Mouse (Mus musculus): ENCODE data around the gene Srrm1.
"Not testable (repeated sequence)": the region's sequence is repeated elsewhere in the genome, so short reads cannot be mapped to it uniquely, and the experiment has no call there.

Gene Srrm1

DNA sequence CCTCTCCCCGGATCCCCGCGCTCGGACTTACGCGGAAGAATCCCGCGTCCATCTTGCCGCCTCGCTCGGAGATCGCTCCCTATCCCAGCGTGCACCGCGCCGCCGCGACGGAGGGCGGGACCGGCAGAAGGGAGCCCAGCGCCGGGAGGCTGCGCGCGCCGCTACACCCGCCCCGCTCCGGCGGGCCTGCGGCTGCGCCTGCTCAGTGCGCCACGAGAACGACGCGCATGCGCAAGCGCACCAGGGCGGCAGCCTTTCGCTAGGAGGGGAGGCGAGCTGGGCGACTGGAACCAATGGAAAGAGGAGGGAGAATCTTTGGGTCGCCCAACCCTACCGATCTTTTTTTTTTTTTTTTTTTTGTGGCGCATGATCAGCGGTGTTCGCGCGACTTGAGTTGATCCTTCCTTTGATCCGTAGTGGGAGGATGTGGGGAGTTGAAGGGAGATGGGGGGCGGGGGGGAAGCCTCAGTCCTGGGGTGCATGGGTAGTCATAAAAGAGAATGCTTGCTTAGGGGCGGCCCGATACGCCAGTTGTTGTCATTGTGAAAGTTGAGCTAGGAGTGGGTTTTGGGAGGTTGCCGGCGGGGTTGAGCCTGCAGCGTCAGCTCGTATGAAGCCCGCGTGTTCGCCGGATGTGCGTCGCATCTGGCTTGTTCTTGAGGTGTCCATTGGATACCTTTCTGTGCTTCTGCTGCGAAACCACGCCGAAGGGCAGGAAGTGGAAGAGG is at the start of gene Srrm1:
Gene Srrm1, minus strand, starts transcription at position 256 of the 728 bp plus-strand sequence.
- peak; percentile 96 for DNase-seq (ENCODE audit: low read depth, low spot score)

DNA sequence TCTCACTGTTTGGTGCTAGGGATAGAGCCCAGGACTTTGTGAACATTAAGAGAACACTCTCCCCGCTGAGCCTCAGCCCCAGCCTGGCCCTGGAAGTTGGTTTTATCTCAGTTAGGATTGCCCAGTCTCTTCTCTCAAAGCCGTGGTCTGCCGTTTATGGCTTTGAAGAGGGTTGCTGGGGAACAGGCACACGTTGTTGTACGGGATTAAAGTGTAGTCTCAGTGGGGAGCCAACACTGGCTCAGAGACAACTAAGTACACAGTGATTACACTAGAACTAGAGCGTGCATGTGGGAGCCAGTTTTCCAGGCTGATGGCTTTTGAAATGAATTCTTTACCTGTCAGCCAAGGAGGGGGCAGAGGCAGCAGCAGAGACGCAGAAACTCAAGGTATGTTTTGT is 48.8 kb upstream of the Srrm1 start:
- DNase-seq (ENCODE audit: low read depth, low spot score) = no peak

- DNase-seq (ENCODE audit: low read depth, low spot score) = no peak
These were observed 44.9 kb upstream of the Srrm1 start, which contains the start of gene Ncmap for GRCm38 (mm10) chr4:135397991-135398390. TSS of gene Ncmap (minus strand) at chr4:135398227.

- DNase-seq (ENCODE audit: low read depth, low spot score) = no peak
These were observed 44.4 kb upstream of the Srrm1 start for GRCm38 (mm10) chr4:135397551-135397950.

- DNase-seq (ENCODE audit: low read depth, low spot score) = no peak
These were observed 43.2 kb upstream of the Srrm1 start for GRCm38 (mm10) chr4:135396303-135396702.

DNA sequence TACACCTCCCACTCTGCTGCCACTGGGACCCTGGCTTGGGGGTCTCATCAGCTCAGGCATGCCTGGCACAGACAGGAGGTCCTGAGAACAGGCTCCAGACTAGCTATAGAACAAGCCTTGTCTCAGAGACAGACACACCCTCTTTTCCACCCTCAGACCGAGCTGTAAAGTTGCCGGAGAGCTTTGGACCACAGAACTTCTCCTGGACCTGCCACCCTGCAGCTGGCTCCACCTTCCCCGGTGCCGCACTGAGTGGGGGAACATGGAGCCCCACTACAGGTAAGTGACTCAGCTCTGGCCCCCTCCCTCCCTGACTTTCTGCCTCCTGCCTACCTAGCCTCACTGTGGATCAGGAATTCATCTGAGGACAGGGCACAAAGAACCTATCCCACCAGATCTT is 42.3 kb upstream of the Srrm1 start:
- no peak for DNase-seq (ENCODE audit: low read depth, low spot score)

- DNase-seq (ENCODE audit: low read depth, low spot score) = no peak
These were observed 41.5 kb upstream of the Srrm1 start for GRCm38 (mm10) chr4:135394666-135395065.

- no peak for DNase-seq (ENCODE audit: low read depth, low spot score)
These were observed 40.3 kb upstream of the Srrm1 start for GRCm38 (mm10) chr4:135393381-135393780.

- DNase-seq (ENCODE audit: low read depth, low spot score) = no peak
These were observed 39.7 kb upstream of the Srrm1 start for GRCm38 (mm10) chr4:135392801-135393200.

DNA sequence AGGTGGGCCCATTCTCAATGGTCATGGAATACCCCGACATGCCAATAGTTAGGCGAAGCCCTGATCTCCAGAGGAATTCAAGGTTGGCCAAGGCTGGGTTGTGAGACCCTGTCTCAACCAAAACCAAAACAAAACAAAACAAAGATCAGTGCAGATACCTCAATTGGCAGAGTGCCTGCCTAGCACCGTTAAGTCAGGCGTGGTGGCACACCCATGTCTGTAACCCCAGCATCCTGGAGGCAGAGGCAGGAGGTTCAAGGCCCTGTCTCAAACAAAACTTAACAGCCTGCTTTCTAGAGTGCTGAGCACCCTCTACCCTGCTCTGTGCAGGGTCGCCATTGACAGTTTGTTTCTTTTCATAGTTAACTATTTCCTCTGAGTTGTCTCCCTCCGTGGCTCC is 37.9 kb upstream of the Srrm1 start:
- no peak for DNase-seq (ENCODE audit: low read depth, low spot score)

GRCm38 (mm10) chr4:135385614-135386013 is 32.5 kb upstream of the Srrm1 start:
- DNase-seq (ENCODE audit: low read depth, low spot score) = no peak

DNA sequence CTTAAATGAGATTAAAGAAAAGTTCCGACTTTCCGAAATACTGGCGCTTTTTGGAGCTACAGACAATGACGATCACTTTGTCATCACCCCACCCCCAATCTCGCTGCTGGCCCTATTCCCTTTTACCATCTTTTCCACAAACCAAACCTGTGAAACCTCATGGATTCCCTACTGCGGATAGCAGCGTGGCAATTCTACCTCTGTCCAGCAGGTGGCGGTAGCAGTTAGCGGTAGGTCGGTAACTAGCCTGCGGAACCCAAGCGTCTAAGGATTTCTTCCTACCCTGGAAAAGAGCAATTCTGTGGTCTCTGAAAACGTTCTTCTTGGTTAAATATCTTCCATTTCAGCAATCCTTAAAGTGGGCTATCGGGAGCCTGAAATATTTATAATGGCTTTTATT is 29.2 kb upstream of the Srrm1 start:
- DNase-seq (ENCODE audit: low read depth, low spot score) = peak; percentile 74

- DNase-seq (ENCODE audit: low read depth, low spot score) = no peak
These were observed 28.2 kb upstream of the Srrm1 start for GRCm38 (mm10) chr4:135381355-135381754.

DNA sequence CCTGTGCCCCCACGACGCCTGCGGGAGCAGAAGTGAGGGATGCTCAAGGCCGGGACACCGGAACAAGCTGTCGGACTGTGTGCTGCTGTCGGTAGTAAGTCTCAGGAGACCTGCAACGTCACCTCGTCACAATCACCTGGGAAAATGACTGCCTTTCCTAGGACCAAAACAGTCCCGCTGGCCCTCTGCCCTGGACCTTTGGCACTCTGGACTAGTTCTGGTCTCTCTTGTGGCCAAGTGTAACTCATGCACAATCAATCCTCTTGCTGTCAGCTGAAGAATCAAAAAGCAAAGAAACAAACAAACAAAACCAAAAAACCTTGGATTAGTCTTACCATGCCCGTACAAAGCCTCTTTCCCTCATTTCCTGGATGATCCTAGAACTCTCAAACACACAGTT is 24.1 kb upstream of the Srrm1 start:
- DNase-seq (ENCODE audit: low read depth, low spot score) = no peak

DNA sequence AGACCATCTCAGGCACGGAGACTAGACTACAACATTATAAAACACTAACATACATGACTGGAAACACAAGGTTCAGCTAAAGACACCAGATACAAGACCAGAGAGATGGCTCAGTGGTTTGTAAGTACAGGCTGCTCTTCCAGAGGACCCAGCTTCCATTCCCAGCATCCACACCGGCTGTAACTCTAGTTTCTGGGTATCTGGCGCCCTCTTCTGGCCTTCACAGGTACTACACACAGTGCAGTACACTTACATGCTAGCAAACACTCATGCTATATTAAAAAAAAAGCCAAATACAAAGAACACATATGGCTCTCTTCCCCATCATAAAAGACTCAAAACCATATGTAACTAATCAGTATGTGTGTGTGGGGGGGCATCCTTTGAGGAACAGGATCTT is 22.3 kb upstream of the Srrm1 start:
- DNase-seq (ENCODE audit: low read depth, low spot score) = no peak

GRCm38 (mm10) chr4:135373299-135373698 is 20.2 kb upstream of the Srrm1 start:
- no peak for DNase-seq (ENCODE audit: low read depth, low spot score)

DNA sequence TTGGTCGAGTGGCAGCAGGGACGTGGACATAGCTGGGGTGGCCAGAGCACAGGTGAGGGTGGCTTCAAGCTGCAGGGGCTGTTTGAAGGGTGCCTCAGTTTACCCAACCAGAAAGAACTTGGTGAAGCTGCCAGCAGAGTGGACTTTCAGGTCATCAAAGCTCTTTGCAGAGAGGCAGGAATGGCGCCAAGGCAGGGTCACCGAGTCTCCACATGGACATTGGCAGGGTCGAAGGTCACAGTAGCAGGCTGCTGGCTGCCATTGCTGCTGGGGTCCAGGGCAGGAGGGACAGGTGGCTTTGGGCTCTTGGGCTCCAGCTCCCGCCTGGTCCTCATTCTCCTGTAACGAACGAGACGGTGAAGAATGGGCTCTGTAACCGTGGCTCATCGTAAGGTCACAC is 17.3 kb upstream of the Srrm1 start:
- no peak for DNase-seq (ENCODE audit: low read depth, low spot score)

DNA sequence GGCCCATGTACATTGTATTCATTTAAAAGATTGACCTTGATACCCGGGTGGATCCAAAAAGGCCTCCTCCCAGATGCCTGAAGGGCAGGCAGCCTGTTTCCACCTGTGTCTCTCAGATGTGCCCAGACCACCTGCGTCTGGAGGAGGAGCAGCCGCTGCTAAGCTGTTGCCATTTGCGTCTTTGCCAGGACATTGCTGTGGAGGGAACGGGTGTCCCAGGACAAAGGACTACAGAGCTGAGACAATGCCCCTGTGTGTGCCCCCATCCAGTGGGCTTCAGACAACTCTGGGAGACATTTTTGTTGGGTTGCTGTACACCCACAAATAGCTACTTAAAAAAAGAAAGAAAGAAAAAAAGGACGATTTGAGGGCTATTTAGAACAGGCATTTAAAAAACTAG is 9.7 kb upstream of the Srrm1 start:
- DNase-seq (ENCODE audit: low read depth, low spot score) = no peak

GRCm38 (mm10) chr4:135361722-135362121 is 8.6 kb upstream of the Srrm1 start:
- DNase-seq (ENCODE audit: low read depth, low spot score) = no peak

- DNase-seq (ENCODE audit: low read depth, low spot score) = peak; percentile 51
These were observed 5.6 kb upstream of the Srrm1 start for GRCm38 (mm10) chr4:135358736-135359135.

GRCm38 (mm10) chr4:135357221-135357920 is 4.2 kb upstream of the Srrm1 start:
- no peak for DNase-seq (ENCODE audit: low read depth, low spot score)

- no peak for DNase-seq (ENCODE audit: low read depth, low spot score)
These were observed 2.9 kb upstream of the Srrm1 start for GRCm38 (mm10) chr4:135355886-135356550.

DNA sequence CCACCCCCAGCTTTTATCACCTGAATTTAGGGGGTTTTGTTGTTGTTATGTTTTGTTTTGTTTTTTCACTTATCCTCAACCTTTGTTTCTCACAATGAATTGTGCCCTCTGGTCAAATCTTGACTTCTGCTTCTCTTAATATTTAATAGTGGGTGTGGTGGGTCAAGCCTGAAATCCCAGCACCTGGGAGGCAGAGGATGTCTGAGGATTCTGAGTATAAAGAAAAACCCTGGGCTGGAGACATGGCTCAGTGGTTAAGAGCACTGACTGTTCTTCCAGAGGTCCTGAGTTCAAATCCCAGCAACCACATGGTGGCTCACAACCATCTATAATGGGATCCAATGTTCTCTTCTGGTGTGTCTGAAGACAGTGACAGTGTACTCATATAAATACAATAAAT is 1.6 kb upstream of the Srrm1 start:
- DNase-seq (ENCODE audit: low read depth, low spot score) = not testable (repeated sequence)

Measured in embryo, embryonic 11.5 days (tissue).